Mouse (Mus musculus) left cerebral cortex, postnatal 4 days (tissue): ENCODE measurements around the gene Hoxd13. TPM values are rescaled to one million over a fixed set of nuclear protein-coding genes. Genes with fewer than 3 reads are reported as not detected.

Experiments used
- DNase-seq: peaks from one replicate; pipeline ENCODE4 v3.0.0-alpha.2; 2022
- intact Hi-C: fragments of 180-260 bp; cut with DNase I; formaldehyde crosslinking; loops from one replicate; pipeline ENCODE4 v1.15.1; 2025
- total RNA-seq, 2 experiments: library from RNA; stranded (reverse); gene quantifications; 2 replicates each; pipeline ENCODE4 v1.2.3; 2021

Hoxd13 gene
- total RNA-seq, 2 experiments from 2014 or later, result not detected

DNA sequence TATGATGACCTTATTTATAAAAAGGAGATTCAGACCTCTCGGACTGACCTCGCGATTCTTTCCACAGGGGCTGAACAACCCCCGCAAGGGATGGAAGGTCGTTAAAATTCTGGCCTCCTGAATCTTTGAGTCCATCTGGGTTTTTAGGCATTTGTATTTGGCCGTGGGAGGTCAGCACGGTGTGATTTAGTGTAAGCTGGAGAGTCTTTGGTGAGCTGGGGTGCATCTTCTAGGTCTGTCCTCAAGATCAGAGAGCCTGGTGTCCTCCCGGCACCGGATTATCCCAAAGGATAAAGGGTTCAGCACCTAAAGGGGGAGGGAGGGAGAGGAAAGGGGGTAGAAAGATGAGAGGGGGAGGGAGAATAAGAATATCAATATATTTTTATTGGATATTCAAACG, 35.2 kb downstream of the Hoxd13 start:
- intact Hi-C loops, result loop anchor here (5.0 kb wide), 1 partner anchor 434 kb away; no protein-coding TSS in a partner anchor
- no peak for DNase-seq

DNA sequence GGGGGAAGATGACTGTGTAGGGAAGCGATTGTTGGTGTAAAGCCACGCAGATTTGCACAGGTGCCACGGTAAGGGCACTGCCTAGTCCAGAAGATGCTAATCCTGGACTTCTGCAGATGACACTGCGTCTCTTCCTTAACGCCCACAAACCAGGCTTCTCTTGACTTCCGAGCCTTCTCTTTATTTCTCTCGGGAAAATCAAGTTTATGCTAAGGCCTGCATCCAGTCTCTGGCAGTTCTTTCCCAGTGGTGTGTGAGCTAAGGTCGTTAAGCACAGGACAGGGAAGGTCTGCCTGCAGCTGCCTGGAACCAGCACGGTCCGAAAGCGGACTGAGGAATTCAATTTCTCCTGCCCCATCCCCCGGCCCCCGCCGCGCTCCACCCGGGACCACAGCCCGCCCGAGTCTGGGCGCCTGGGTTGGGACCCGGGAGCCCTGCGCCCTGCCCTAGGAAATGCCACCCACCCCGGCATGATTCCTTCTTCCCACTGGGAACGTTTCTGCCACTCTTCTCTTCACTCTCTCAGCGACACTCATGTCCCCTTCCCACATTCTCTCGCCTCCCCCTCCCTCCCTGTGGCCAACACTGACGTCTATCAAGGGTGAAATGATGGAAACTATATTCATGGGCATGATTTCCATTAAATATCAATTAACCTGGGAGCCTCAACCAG, 35.7 kb downstream of the Hoxd13 start:
- no peak for DNase-seq
- intact Hi-C loops, result loop anchor here (5.0 kb wide), 1 partner anchor 433 kb away; no protein-coding TSS in a partner anchor

DNA sequence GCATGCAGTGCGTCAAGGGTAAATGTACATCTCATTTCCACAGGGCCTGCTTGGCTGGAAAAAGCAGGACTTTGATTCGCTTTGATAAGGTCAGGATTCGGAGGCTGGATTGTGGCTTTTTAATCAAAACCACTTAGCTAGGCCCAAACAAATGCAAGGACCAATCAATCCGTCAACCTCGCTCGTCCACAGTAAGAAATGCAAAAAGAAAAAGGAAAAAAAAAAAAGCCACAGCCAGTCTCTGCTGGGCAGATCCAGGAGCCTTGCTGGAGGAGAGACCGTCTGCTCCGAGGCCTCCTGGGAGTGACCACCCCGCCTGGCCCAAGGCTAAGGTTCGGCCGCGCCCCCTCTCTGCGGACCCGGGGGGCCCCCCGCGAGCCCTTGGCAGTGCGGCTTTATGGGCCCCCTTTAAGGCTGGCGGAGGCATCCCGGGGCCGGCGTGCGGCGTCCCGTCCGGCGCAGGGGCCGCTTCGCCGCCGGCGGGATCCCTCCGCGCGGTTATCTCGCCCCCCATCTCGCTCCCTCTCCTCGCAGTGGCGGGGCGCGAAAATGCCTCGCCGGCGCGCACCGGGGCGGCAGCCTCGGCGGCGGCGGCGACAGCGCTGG, 36.4 kb downstream of the Hoxd13 start, which contains the start of gene Hoxd8:
TSS of gene Hoxd8 (plus strand) at position 223 of the 606 bp plus-strand sequence.
- no peak for DNase-seq
- intact Hi-C loops, result loop anchor here (5.0 kb wide), 1 partner anchor 433 kb away; no protein-coding TSS in a partner anchor

DNA sequence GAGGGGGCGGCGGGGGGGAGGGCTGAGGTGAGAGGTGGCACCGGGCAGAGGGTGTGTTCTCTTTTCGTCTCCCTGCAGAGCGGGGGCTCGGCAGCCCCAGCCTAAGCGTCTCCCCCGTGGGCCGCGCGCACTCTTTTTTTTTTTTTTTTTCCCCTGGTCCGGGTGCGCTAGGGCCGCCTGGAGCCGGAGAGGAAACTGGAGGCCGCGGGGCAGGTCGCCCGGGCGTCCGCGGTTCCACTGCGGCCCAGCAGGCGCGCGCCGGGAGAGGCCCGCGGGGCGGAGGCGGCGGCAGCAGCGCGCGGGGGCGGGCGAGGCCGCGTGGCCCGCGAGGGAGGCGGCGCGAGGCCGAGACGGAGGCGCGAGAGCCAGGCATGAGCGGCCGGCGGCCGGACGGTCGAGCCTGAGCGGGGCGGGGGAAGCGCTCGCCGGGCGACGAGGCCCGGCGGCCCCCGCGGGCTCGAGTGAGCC, 36.9 kb downstream of the Hoxd13 start:
- intact Hi-C loops, result loop anchor here (5.0 kb wide), 1 partner anchor 432 kb away; no protein-coding TSS in a partner anchor
- DNase-seq, result no peak

DNA sequence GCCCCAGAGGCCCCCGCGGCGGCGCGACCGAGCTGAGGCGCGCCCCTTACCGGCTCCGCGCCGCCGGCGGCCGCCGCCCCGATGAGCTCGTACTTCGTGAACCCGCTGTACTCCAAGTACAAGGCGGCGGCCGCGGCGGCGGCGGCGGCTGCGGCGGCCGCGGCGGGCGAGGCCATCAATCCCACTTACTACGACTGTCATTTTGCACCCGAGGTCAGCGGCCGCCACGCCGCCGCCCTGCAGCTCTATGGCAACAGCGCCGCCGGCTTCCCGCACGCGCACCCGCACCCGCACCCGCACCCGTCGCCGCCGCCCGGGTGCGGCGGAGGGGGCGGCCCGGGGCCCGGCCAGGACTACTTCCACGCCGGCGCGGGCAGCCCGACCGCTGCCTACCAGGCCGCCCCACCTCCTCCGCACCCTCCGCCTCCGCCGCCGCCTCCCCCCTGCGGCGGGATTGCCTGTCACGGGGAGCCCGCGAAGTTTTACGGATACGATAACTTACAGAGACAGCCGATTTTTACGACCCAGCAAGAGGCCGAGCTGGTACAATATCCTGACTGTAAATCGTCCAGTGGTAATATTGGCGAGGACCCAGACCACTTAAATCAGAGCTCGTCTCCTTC, 37.5 kb downstream of the Hoxd13 start:
- intact Hi-C loops, result no loop called here
- no peak for DNase-seq

DNA sequence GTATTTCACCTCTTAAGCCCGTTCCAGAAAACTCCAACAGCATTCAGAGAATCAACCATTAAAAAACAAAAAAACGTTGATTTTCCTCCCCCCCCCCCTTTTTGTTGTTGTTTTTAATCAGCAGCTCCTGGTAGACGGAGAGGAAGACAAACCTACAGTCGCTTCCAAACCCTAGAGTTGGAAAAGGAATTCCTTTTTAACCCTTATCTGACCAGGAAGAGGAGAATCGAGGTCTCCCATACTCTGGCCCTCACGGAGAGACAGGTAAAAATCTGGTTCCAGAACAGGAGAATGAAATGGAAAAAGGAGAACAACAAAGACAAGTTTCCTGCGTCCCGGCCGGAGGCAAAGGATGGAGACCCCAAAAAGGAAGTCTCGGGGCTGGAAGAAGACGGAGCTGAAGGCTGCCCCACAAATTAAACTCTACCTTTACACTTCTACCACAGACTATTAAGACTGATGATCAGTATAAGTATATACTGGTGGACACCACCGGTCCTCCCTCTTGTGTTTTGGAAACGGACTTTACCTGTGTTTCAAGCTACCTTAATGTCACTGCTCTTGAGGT, 38.4 kb downstream of the Hoxd13 start:
- intact Hi-C loops, result no loop called here

DNA sequence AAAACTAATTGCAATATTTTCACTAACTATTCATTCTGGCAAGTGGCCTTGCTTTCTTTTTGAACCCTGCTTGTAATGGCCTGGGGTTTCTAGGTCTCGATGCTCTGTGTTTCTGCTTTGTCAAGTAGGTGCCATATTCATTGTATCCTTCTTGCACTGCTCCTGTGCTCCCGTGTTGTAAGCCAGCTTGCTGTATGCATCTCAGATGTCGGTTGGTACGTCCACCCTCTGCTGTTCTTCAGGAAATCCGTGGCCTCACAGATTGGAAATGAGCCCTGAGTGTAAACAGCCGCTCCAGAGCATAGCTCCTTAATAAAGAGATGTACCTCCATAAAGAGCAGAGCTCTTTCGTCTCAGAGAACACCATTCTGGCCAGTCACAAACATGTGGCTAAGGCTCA, 39.5 kb downstream of the Hoxd13 start:
- intact Hi-C loops, result no loop called here

More for the DNA sequence above, 38.4 kb downstream of the Hoxd13 start:
- no peak for DNase-seq

DNA sequence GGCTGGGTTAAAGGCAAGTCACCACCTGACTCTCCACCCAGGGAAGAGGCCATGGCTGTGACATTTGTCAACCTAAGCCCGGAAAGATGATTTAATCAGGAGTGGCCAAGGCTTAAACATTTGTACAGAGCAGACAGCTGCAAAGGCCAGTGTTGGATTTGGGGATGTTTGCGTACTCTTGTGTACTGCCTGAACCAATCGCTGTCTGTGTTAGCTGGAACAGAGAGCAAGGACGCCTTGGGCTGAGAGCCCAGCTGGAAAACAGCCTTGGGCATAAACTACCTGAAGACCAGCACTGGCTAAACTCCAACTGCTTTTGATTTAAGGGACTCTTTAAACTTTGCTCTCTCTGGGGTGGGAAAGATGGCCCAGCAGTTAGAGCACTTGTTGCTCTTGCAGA, 40.6 kb downstream of the Hoxd13 start:
- DNase-seq, result no peak
- intact Hi-C loops, result no loop called here

More for the DNA sequence above, 39.5 kb downstream of the Hoxd13 start:
- no peak for DNase-seq

DNA sequence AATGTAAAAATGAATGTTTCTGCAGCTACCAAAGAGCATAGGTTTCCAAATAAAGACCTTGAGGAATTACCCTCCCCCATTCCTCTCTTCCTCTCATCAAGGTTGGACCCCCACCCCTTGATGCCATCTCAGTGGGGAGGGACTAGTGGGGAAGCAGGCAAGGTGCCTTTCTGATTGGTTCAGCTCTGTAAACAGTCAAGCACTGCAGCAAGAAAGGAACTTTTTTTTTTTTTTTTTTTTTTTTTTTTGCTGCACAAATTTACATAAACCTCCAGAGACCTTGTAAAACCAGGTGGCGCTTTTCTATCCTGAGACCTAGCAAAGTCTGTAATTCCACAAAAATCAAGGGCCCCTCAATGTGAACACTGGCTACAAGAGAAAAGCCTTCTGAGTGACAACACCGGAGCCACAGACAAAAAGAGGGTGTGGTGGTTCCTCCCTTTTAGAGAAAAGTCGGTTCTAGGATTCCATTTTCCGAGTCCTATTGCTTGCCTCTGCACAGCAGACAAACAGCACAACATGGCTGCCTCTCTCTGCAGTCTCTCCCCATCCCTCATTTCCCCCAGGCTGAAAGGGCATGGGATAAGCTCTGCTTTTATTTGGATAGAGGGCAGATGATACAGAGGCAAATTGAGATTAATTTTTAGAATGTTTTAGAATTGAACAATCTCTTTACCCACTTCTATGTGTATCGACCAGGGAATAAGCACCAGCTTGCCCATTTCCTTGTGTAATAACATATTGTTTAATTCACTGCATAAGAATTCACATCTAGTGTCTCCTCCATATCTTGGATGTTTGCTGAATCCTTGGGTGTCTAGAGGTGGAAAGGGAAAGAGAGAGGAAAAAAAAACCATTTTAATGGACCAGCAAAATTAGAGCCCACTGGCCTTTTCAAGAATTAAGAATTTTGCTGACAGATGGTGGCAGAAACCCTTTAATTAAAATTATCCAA, 41.6 kb downstream of the Hoxd13 start:
- no peak for DNase-seq
- intact Hi-C loops, result no loop called here

DNA sequence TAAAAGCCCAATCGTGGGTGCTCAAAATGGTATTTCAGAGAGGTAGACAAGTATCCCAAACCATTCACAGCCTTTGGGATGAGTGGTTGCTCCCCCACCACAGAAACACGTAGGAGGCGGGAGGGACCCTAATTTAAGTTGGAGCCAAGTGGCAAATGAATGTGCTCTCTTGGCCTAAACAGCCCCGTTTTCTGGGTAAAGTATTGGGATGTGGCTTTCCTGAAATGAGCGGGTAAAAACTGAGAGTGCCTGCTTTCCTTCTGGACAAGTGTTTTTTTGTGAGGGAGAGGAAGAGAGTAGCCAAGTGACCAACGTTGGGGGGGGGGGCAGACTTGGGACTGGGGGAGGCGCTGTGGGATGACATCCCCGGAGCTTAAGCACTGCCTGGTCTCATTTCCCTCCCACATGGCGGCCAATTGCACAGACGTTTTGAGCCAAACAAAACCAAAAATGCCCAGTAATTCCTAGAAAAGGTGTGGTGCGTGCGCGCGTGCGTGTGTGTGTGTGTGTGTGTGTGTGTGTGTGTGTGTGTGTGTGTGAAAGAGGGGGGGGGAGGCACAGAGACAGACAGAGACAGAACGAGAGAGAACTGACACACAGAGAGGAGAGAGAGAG, 42.9 kb downstream of the Hoxd13 start:
- no peak for DNase-seq
- intact Hi-C loops, result no loop called here

DNA sequence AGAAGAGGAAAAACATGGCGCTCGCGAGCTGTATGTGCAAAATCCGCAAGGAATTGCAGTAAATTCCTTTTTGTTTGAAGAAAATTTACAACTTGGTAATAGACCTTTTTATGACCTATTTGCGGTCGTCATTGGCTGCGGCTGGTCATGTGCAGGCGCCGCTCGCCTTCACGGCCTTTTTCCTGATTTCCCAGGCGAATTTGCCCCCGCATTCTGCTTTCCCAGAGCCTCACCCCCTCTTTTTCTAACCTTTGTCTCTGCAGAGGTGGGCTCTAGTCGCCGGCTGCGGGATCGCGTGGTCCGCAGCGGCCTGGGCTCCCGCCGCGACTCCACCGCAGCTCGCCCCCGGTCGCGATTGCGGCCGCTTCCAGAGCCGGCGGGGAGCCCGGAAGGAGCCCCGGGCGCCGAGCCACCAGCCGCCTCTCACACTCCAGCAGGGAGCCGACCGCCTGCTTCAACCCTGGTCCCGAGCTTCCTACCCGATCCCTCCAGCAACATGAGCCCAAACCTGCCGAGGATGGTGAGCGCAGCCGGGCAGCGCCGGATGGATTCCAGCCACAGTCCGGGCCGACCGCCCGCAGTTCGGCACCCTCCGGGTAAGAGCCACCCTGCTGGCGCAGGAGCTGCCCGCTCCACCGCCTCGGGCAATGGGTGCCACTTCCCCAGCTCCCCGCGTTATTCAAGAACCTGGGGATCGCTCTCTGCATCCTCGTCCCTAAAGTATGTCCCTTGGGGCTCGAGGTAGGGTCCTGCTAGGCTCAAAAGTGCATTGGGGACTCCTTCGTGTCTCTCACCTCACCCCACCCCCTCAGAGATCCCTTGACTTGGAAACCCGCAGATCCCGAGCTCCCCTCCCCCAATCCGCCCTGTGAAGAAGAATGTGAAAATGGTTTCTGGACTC, 43.9 kb downstream of the Hoxd13 start, which contains the start of the genes Hoxd3 and Hoxd4:
TSS of gene Hoxd3 (plus strand) at position 207 of the 901 bp plus-strand sequence.
TSS of gene Hoxd4 (plus strand) at position 209 of the 901 bp plus-strand sequence.
- DNase-seq, result no peak
- intact Hi-C loops, result no loop called here

DNA sequence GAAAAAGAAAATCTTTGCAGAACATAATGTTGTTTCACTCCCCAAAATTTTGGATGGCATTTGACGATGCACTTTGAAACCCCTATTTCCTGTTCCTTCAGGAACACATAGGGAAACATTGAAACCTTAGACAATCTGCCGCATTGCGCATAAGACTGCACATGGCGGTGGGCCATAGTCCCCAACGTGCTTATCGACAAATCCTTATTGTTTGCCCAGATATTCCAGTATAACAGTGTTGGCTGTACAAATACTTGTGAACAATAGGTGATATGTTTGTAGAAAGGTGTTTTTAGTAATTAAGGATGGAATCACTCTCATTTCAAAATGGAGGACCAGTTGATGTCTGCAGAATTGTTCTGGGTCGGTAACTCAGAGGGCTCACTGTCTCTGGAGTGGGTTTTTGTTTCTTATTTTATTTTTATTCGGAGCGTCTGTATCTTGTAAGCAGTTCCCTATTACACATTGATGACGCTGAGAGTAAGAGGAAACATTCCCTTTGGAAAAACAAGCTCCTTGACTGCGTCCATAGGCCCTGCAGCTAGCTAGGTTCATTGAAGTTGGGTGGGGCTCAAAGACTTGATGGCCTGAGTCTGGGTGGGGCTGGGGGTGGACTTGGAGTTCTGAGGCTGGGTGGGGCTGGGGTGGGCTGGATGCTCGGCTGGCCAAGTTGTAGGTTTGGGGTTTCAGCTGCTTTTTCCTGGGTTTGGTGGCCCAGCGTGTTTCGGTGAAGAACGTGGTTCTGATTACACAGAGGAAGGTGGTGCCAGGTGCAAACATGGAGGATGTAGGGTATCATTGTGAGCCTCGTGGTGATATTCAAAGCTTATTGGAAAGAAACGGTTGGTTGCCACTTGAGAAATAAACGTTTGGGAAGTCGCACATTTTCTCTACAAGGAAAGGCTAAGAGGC, 45.4 kb downstream of the Hoxd13 start:
- intact Hi-C loops, result no loop called here
- DNase-seq, result no peak

DNA sequence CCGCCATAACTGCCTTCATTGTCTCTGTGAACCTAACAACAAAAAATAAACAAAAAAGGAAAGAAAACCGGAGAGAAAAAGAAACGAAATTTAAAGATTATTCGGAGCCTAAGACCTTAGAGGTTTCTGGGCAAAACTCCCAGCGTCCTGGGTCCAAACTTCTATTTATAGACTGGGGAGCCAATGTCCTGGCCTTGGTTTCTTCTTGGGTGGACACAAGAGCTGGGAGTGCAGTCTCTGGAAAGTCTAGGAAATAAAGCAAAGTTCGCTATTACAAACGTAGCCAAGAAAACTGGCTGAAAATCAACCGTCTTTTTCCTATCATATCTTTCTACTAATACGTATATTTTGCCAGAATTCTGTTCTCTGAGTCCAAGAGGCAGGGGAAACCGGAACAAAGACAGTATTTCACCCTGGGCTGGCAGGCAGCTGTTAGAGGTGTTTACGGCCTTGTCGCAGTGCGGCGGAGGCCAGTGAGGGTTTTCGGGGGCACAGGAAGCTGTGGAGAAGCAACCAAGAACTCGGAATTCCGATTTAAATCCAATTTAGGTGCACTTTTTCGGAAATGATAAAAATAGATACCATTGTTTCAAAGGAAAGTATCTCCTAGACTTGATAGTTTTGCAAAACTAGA, 46.2 kb downstream of the Hoxd13 start:
- no peak for DNase-seq
- intact Hi-C loops, result no loop called here

DNA sequence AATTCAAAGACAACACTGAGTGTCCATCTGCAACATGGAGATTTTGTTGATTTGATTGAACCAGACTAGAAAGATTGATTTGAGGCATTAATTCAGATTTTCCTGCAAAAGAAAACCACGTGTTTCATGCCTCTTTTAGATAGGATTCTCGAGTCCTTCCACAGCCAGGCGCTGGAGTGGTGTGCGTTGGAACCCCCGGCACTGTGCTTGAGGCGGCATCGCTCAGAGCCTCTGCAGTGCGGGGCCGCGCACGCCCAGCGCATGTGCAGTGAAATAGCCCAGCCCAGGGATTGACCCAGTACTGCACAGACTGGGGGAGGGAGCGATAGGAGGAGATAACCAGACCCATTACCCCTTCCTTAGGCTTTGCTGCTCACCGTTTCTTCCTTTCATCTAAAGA, 46.8 kb downstream of the Hoxd13 start:
- no peak for DNase-seq
- intact Hi-C loops, result loop anchor here (5.0 kb wide), 5 partner anchors 247 to 872 kb away; no protein-coding TSS in a partner anchor

DNA sequence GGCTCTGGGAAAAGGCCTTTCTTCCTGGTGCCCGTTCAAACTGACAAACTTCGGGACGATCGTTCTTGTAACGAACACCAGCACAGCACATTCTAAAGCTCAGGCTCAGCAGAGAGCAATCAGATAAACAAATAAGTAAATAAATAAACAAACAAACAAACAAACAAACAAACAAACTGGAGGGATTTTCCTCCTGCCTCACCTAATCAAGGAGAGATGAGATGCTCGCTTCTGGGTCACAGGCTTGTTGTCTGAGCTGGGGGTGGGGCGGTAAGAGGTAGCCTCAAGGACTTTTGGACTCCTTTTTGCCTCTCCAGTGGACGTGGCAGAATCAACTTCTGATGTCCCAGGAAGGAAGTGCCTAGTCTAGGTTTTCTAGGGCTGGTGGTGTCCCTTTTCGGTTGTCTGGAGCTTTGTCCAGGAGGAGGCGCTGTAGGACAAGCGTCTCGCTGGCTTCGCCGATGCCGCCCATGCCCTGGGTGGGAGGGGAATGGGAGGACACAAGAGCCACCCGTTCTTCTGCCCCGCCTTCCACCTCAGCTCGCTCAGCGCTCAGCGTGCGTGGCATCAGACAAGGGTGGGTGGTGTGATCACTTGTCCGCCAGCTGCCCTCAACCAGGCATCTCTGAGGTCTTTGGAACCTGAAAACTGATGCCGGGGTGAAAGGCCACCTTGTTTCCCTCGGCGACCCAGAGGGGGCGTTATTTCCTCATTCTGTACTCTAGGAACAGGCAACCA, 47.6 kb downstream of the Hoxd13 start:
- DNase-seq, result peak; percentile 92

DNA sequence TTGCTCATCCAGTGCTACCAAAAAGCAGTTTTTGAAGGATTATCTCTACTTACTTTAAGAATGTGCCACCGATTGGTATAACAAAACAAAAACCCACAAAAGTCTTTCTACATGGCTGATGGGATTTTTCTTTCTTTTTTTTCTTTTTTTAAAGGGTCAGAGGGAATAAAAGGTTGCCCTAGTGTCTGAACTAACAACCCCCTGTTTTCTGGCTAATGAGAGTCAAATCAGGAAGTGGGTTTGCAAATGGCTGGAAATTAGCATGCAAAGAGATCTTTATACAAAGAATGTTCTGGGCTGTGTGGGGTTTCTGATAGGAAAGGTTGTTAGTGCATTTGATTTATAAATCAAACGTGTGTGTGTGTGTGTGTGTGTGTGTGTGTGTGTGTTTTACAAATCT, 52.3 kb downstream of the Hoxd13 start:
- intact Hi-C loops, result no loop called here
- no peak for DNase-seq

More for the DNA sequence above, 47.6 kb downstream of the Hoxd13 start:
- intact Hi-C loops, result loop anchor here (5.0 kb wide), 5 partner anchors 247 to 872 kb away; no protein-coding TSS in a partner anchor
